Mouse (Mus musculus) embryonic facial prominence, embryonic 11.5 days (tissue): ENCODE results near the gene 1700001P01Rik. TPM values are rescaled to one million over a fixed set of nuclear protein-coding genes. Genes with fewer than 3 reads are reported as not detected.

Experiments
- ATAC-seq: fragments of 200-750 bp; cut with Nextera tagmentation; replicated peaks from 2 replicates; pipeline ENCODE4 v1.8.0; 2017; ENCODE audit warnings: low read depth; ENCODE audit not compliant: insufficient number of reproducible peaks, low FRiP score, low TSS enrichment
- DNase-seq: peaks from one replicate; pipeline ENCODE4 v3.0.0-alpha.2; 2015; ENCODE audit warnings: low spot score
- H3K27ac ChIP-seq: fragments of 300-500 bp; sonication (generic); replicated peaks from 2 replicates; pipeline ENCODE4 v1.5.1; 2014; ENCODE audit warnings: mild to moderate bottlenecking, low read depth, low read length, control low read depth
- H3K27me3 ChIP-seq: fragments of 300-500 bp; sonication (generic); 2 replicates; pipeline ENCODE4 v1.6.1; 2014; ENCODE audit warnings: mild to moderate bottlenecking, low read length, moderate library complexity, mixed read lengths; ENCODE audit not compliant: control insufficient read depth, insufficient read depth
- H3K36me3 ChIP-seq: fragments of 300-500 bp; sonication (generic); replicated peaks from 2 replicates; pipeline ENCODE4 v1.6.1; 2014; ENCODE audit warnings: low read depth, mild to moderate bottlenecking, low read length, moderate library complexity, mixed read lengths; ENCODE audit not compliant: control insufficient read depth, insufficient read depth
- H3K4me1 ChIP-seq: fragments of 300-500 bp; sonication (generic); 2 replicates; pipeline ENCODE4 v1.6.1; 2014; ENCODE audit warnings: low read length, mixed read lengths; ENCODE audit not compliant: control insufficient read depth, insufficient read depth
- H3K4me2 ChIP-seq: fragments of 300-500 bp; sonication (generic); 2 replicates; pipeline ENCODE4 v1.6.1; 2014; ENCODE audit warnings: low read depth, mild to moderate bottlenecking, control low read depth, low read length, moderate library complexity
- H3K4me3 ChIP-seq: fragments of 300-500 bp; sonication (generic); 2 replicates; pipeline ENCODE4 v1.5.1; 2014; ENCODE audit warnings: low read depth, low read length, control low read depth
- H3K9ac ChIP-seq: fragments of 300-500 bp; sonication (generic); replicated peaks from 2 replicates; pipeline ENCODE4 v1.6.1; 2014; ENCODE audit warnings: mild to moderate bottlenecking, control low read depth, low read length
- H3K9me3 ChIP-seq: fragments of 300-500 bp; sonication (generic); replicated peaks from 2 replicates; pipeline ENCODE4 v1.6.1; 2016; ENCODE audit warnings: mild to moderate bottlenecking, low read length, inconsistent platforms, mixed read lengths; ENCODE audit not compliant: control insufficient read depth
- WGBS: fragments of 180-500 bp; shearing (Covaris S2); extraction: QIAGEN DNeasy Blood & Tissue Kit; methylation state at CpG from one replicate; pipeline ENCODE4 v1.1.7; 2014; 5-methylcytosine and 5-hydroxymethylcytosine counted together
- microRNA-seq: library from miRNA; unstranded; fragments of <30 nt; microRNA quantifications from one replicate; pipeline ENCODE4, GENCODE M21; 2016; ENCODE audit warnings: borderline number of aligned reads
- polyA plus RNA-seq: library from polyadenylated mRNA; unstranded; fragments of >200 nt; fragmentation: Nextera tagmentation; extraction: Ambion mirVana; gene quantifications from 2 replicates; pipeline ENCODE4 v1.2.1, GENCODE M21; 2014

Gene 1700001P01Rik
- polyA plus RNA-seq, 1 experiment from 2014 or later: not detected

- Histone ChIP-seq H3K27ac (no peak overlapping the region), H3K36me3 (peaks cover 22% of the 10 kb centered on the region), H3K4me3 (no peak overlapping the region), H3K9me3 (no peaks in the 10 kb centered on the region; the same call in 1 of the 2 replicates), H3K4me1 (no peaks in the 10 kb centered on the region), H3K27me3 (no peaks in the 10 kb centered on the region), H3K9ac (no peak overlapping the region), H3K4me2 (no peak overlapping the region)
- WGBS: 80% methylated on average over 7 of the region's 7 CpGs
- DNase-seq (no peak), ATAC-seq (no peak)
Observed at GRCm38 (mm10) chr11:97723709-97724108, 52.0 kb downstream of the 1700001P01Rik start.

Small RNAs within 50 kb of the gene (microRNA-seq; reads per million reads assigned to microRNA genes)
- gene Mir8102: not detected

Other genes with a start within 250 kb of the 1700001P01Rik start
- gene Srcin1, start 199.7 kb downstream of the 1700001P01Rik start, polyA plus RNA-seq: 0.55 and 0.56 TPM in 2 replicates
- 9.0 and 9.7 TPM in 2 replicates for gene Epop, start 146.2 kb downstream of the 1700001P01Rik start, polyA plus RNA-seq
- 3.7 and 3.9 TPM in 2 replicates for gene Mllt6, start 112.5 kb downstream of the 1700001P01Rik start, polyA plus RNA-seq
- 11.8 TPM in 2 replicates for gene Cisd3, start 90.1 kb downstream of the 1700001P01Rik start, polyA plus RNA-seq
- gene Pcgf2, start 75.4 kb downstream of the 1700001P01Rik start, polyA plus RNA-seq: 18.0 and 21.8 TPM in 2 replicates
- 476 and 532 TPM in 2 replicates for gene Psmb3, start 72.5 kb downstream of the 1700001P01Rik start, polyA plus RNA-seq
- 2.6 and 2.8 TPM in 2 replicates for gene Pip4k2b, start 31.2 kb downstream of the 1700001P01Rik start, polyA plus RNA-seq
- gene Cwc25, start 9.4 kb downstream of the 1700001P01Rik start, polyA plus RNA-seq: 12.9 and 13.1 TPM in 2 replicates
- gene Rpl23, start 6.5 kb upstream of the 1700001P01Rik start, polyA plus RNA-seq: 524 and 537 TPM in 2 replicates
- 62.6 and 67.8 TPM in 2 replicates for gene Lasp1, start 23.1 kb upstream of the 1700001P01Rik start, polyA plus RNA-seq
- gene B230217C12Rik, start 64.9 kb upstream of the 1700001P01Rik start, polyA plus RNA-seq: 15.4 and 20.0 TPM in 2 replicates
- gene Fbxo47, start 108.2 kb upstream of the 1700001P01Rik start, polyA plus RNA-seq: 0.60 and 0.61 TPM in 2 replicates
- 0.11 and 0.17 TPM in 2 replicates for gene Plxdc1, start 210.5 kb upstream of the 1700001P01Rik start, polyA plus RNA-seq
- gene Arl5c, start 220.3 kb upstream of the 1700001P01Rik start, polyA plus RNA-seq: 4.6 and 5.7 TPM in 2 replicates
- 6.5 and 6.6 TPM in 2 replicates for gene Cacnb1, start 247.1 kb upstream of the 1700001P01Rik start, polyA plus RNA-seq